Comparison of ENCODE assay signal across 17 mouse cellular contexts in the genomic region with DNA sequence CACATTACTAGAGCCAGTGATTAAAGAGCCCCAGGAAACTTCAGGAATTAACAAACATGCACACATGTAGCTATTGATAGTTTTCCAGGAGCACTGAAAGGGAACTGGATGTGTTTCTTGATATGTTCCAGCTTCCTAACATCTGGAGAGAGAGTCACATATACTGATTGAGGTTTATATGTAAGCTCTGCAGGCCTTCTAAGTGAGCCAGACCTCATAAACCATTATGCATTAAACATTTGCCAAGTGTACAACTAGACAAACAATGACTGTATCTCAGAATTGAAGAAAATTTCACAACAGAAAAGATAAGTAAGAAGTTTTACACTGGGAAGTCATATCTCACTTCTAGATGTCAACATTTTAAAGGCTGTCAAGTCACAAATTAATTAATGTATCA.
"Had no signal": no experiment of that assay in that cellular context is flagged by ENCODE, and none has a peak within 500 bp of the region (broad histone marks: within the 10 kb centered on the region; RNA-seq: fewer than 3 reads in every experiment).

No protein-coding gene starts in this region.

- H3K36me3 ChIP-seq: liver, embryonic 15.5 days; lung, embryonic 15.5 days; midbrain, embryonic 13.5 days; midbrain, embryonic 15.5 days; neural tube, embryonic 12.5 days; stomach, embryonic 15.5 days had no signal

- H3K4me3 ChIP-seq: liver, embryonic 15.5 days; lung, embryonic 15.5 days; megakaryocyte, embryonic 14.5 days; midbrain, embryonic 13.5 days; midbrain, embryonic 15.5 days; neural tube, embryonic 12.5 days; stomach, embryonic 15.5 days had no signal

- ATAC-seq: liver, postnatal 0 days; midbrain, embryonic 13.5 days; midbrain, embryonic 15.5 days had no signal

- H3K4me1 ChIP-seq: liver, embryonic 15.5 days; lung, embryonic 15.5 days; megakaryocyte, embryonic 14.5 days; midbrain, embryonic 13.5 days; midbrain, embryonic 15.5 days; neural tube, embryonic 12.5 days; stomach, embryonic 15.5 days had no signal

- H3K27me3 ChIP-seq: liver, embryonic 15.5 days; lung, embryonic 15.5 days; midbrain, embryonic 13.5 days; midbrain, embryonic 15.5 days; neural tube, embryonic 12.5 days; stomach, embryonic 15.5 days had no signal

- H3K9me3 ChIP-seq: liver, embryonic 15.5 days; lung, embryonic 15.5 days; midbrain, embryonic 13.5 days; midbrain, embryonic 15.5 days; neural tube, embryonic 12.5 days; stomach, embryonic 15.5 days had no signal

- H3K9ac ChIP-seq: liver, embryonic 15.5 days; liver, postnatal 0 days; lung, embryonic 15.5 days; midbrain, embryonic 13.5 days; midbrain, embryonic 15.5 days; neural tube, embryonic 12.5 days; stomach, embryonic 15.5 days had no signal

- DNase-seq: liver, postnatal 0 days; lung, postnatal 10 days; lung, postnatal 36 days; right cerebral cortex, postnatal 14 days; thymus, adult 2 months; thymus, postnatal 25 days; thymus, postnatal 4 days had no signal

- H3K4me2 ChIP-seq: liver, embryonic 15.5 days; lung, embryonic 15.5 days; midbrain, embryonic 11.5 days; midbrain, embryonic 13.5 days; midbrain, embryonic 15.5 days; neural tube, embryonic 12.5 days; stomach, embryonic 15.5 days had no signal

- H3K27ac ChIP-seq: liver, embryonic 15.5 days; lung, embryonic 15.5 days; macrophage; midbrain, embryonic 13.5 days; midbrain, embryonic 15.5 days; neural tube, embryonic 12.5 days; stomach, embryonic 15.5 days; stomach, postnatal 0 days had no signal
